Mouse (Mus musculus) cortical plate, adult 2 months (tissue): ENCODE data around the gene Pou2af1.

Experiments
- CTCF ChIP-seq: fragments of 200-500 bp; IDR thresholded peaks from 2 replicates; pipeline ENCODE4 v1.5.1; 2011; ENCODE audit warnings: mild to moderate bottlenecking, control low read depth, low read length; ENCODE audit not compliant: insufficient read depth; ENCODE audit errors: extremely low read depth
- POLR2A ChIP-seq: fragments of 200-500 bp; IDR thresholded peaks from 2 replicates; pipeline ENCODE4 v1.6.1; 2011; ENCODE audit warnings: mild to moderate bottlenecking, low read length, control low read depth; ENCODE audit not compliant: insufficient read depth; ENCODE audit errors: extremely low read depth

- no peak for TF ChIP-seq CTCF
- TF ChIP-seq POLR2A = no peak
Observed at GRCm38 (mm10) chr9:51190655-51191054, 22.9 kb upstream of the Pou2af1 start.
